Mouse (Mus musculus) midbrain, postnatal 0 days (tissue): Measurements from ENCODE around the gene Ddb2. TPM values are rescaled to one million over a fixed set of nuclear protein-coding genes. Genes with fewer than 3 reads are reported as not detected.

Experiments
- ATAC-seq: fragments of 200-750 bp; cut with Nextera tagmentation; 2 replicates; pipeline ENCODE4 v1.8.0; 2017; ENCODE audit warnings: moderate number of reproducible peaks, mild to moderate bottlenecking, moderate TSS enrichment, moderate library complexity; ENCODE audit not compliant: low FRiP score
- DNase-seq: peaks from one replicate; pipeline ENCODE4 v3.0.0-alpha.2; 2015; ENCODE audit warnings: low spot score
- H3K27ac ChIP-seq: fragments of 300-500 bp; sonication (generic); 2 replicates; pipeline ENCODE4 v1.5.1; 2014; ENCODE audit warnings: low read depth, mild to moderate bottlenecking, low read length, mixed read lengths
- H3K27me3 ChIP-seq: fragments of 300-500 bp; sonication (generic); 2 replicates; pipeline ENCODE4 v1.6.1; 2014; ENCODE audit warnings: low read length, control low read depth, mixed read lengths; ENCODE audit not compliant: insufficient read depth
- H3K36me3 ChIP-seq: fragments of 300-500 bp; sonication (generic); 2 replicates; pipeline ENCODE4 v1.6.1; 2014; ENCODE audit warnings: low read length, control low read depth, mixed read lengths; ENCODE audit not compliant: insufficient read depth
- H3K4me1 ChIP-seq: fragments of 300-500 bp; sonication (generic); 2 replicates; pipeline ENCODE4 v1.6.1; 2014; ENCODE audit warnings: mild to moderate bottlenecking, control low read depth, antibody characterized with exemption, low read length, mixed read lengths; ENCODE audit not compliant: insufficient read depth
- H3K4me2 ChIP-seq: fragments of 300-500 bp; sonication (generic); 2 replicates; pipeline ENCODE4 v1.6.1; 2014; ENCODE audit warnings: low read depth, mild to moderate bottlenecking, low read length, mixed read lengths; ENCODE audit not compliant: poor library complexity, severe bottlenecking
- H3K4me3 ChIP-seq: fragments of 300-500 bp; sonication (generic); 2 replicates; pipeline ENCODE4 v1.5.1; 2014; ENCODE audit warnings: low read depth, mild to moderate bottlenecking, low read length, moderate library complexity
- H3K9ac ChIP-seq: fragments of 300-500 bp; sonication (generic); replicated peaks from 2 replicates; pipeline ENCODE4 v1.6.1; 2014; ENCODE audit warnings: mild to moderate bottlenecking, low read length, moderate library complexity, mixed read lengths; ENCODE audit not compliant: poor library complexity, severe bottlenecking
- H3K9me3 ChIP-seq: fragments of 300-500 bp; sonication (generic); 2 replicates; pipeline ENCODE4 v1.6.1; 2016; ENCODE audit warnings: low read length, control low read depth
- CTCF ChIP-seq: IDR thresholded peaks from 2 replicates; pipeline ENCODE4 v1.5.1; 2016; ENCODE audit warnings: antibody characterized with exemption, mild to moderate bottlenecking
- WGBS: fragments of 180-500 bp; shearing (Covaris S2); extraction: QIAGEN DNeasy Blood & Tissue Kit; methylation state at CpG from one replicate; pipeline ENCODE4 v1.1.7; 2014; 5-methylcytosine and 5-hydroxymethylcytosine counted together
- polyA plus RNA-seq: library from polyadenylated mRNA; unstranded; fragments of >200 nt; fragmentation: Nextera tagmentation; extraction: Ambion mirVana; gene quantifications from 2 replicates; pipeline ENCODE4 v1.2.1, GENCODE M21; 2015
- total RNA-seq: library from RNA; depleted of rRNA; stranded (reverse); fragments of >200 nt; gene quantifications from 2 replicates; pipeline ENCODE4 v1.2.3, GENCODE M21; 2014

The Ddb2 gene
- total and polyA plus RNA-seq, 2 experiments from 2014 or later: 7.9 to 13.4 TPM

DNA sequence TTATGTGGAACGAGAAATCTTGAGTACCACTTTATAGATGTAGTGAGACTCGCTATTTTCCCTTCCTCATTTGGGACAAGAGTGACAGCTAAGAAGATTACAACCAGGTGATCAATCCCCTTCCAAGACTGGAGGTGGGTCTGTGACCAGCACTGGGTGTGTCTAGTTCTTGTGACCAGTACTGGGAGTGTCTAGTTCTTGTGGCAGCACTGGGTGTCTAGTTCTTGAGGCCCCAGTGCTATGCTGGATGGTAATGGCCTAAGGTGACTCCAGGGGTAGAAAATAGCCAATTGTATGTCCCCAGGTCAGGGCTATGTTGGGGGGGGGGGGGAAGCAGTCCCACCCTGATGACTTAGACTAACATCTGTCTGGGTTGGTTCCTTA lies 42.6 kb upstream of the Ddb2 start:
- 75% methylated on average over 2 of the region's 2 CpGs for WGBS
- Histone ChIP-seq H3K9me3 (no peaks in the 10 kb centered on the region), H3K4me1 (no peaks in the 10 kb centered on the region), H3K27ac (no peak overlapping the region), H3K4me2 (no peak overlapping the region), H3K27me3 (no peaks in the 10 kb centered on the region), H3K9ac (no peak overlapping the region), H3K36me3 (peaks cover 39% of the 10 kb centered on the region), H3K4me3 (no peak overlapping the region)
- ATAC-seq (no peak), DNase-seq (no peak)
- TF ChIP-seq CTCF: no peak

DNA sequence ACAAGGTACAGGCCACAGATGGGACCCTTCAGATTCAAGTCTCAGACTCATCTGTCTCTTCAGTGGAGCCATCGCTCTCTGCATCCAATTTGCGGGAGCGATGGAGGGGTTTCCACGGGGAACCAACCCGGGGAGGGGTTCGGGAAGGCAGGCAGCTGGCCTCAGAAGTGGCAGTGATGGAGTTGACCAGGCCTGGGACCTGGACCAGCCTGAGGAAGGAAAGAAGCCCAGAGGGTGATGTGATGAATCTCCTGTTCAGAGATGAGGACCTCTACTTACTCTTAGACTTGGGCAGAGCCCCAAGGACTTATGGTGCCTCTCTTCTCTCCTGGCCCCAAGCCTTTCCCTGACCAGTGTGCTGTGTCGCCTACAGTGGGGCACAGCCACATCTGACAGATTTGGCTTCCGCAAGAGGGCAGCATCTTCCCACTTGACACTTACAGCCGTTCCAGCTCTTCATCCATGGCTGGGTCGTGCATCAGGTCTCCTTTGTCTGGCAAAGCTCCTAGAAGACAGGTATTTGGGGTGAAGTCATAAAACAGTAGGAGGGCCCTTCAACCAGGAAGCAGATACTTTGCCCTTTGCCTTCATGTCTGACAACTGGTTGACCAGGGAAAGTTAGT lies 42.1 kb upstream of the Ddb2 start:
- no peak overlapping the region for H3K27ac ChIP-seq
- no peaks in the 10 kb centered on the region for H3K4me1 ChIP-seq
- no peak overlapping the region for H3K4me2 ChIP-seq
- no peak overlapping the region for H3K9ac ChIP-seq
- no peaks in the 10 kb centered on the region for H3K27me3 ChIP-seq
- H3K36me3 ChIP-seq: peaks cover 42% of the 10 kb centered on the region
- H3K9me3 ChIP-seq: no peaks in the 10 kb centered on the region
- DNase-seq (peak; percentile 77), ATAC-seq (peak; percentile 59; the same call in 1 of the 2 replicates)
- peak; percentile 84 for TF ChIP-seq CTCF
- no peak overlapping the region for H3K4me3 ChIP-seq
- WGBS: 37% methylated on average over 10 of the region's 10 CpGs

DNA sequence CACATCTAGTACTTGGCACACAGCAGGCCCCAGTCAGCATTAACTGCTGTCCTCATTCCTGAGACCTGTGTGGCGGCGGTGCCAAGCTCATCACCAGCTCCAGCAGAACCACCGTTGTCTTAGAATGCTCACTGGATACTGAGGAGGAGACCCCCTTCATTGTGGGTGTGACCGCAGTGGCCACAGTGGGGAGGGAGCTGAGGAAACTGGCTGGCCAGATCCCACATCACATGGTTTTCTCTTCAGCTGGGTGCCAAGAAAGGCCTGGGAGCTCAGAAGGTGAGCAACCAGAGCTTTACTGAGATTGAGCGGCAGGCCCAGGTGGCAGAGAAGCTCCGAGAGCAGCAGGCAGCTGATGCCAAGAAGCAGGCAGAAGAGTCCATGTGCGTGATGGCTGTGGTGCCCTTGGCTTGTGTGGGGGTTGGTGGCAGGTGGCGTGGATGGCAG lies 32.9 kb upstream of the Ddb2 start:
- no peak for ATAC-seq
- DNase-seq: no peak
- Histone ChIP-seq H3K4me2 (no peak overlapping the region), H3K4me3 (no peak overlapping the region), H3K4me1 (peaks cover 8% of the 10 kb centered on the region; the same call in 1 of the 2 replicates), H3K9me3 (no peaks in the 10 kb centered on the region), H3K9ac (no peak overlapping the region), H3K27me3 (no peaks in the 10 kb centered on the region), H3K36me3 (peaks cover 47% of the 10 kb centered on the region), H3K27ac (no peak overlapping the region)
- 94% methylated on average over 8 of the region's 8 CpGs for WGBS
- TF ChIP-seq CTCF: no peak

DNA sequence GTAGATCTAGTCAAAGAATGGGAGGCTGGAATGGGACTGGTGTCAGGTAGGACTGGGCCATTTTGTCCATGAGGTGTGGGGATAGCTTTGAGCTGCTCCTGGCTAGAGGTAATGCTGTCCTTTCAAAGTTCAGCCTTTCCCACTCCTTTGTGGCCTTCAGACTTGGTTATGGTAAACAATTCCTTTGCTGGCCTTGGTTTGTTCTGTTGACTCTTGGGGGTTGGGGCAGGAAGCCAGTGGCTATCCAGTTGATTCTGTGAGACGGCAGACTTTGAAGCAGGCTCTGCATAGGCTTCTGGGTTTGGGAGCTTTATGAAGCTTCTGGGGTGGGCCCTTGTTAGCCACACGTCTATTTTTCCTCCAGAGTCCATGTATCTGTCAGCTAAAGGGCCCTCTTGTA lies 31.9 kb upstream of the Ddb2 start:
- H3K4me3 ChIP-seq: no peak overlapping the region
- DNase-seq (no peak), ATAC-seq (no peak)
- H3K4me2 ChIP-seq: no peak overlapping the region
- 79% methylated on average over 2 of the region's 2 CpGs for WGBS
- no peak overlapping the region for H3K27ac ChIP-seq
- H3K27me3 ChIP-seq: no peaks in the 10 kb centered on the region
- TF ChIP-seq CTCF: no peak
- peaks cover 37% of the 10 kb centered on the region for H3K36me3 ChIP-seq
- no peaks in the 10 kb centered on the region for H3K9me3 ChIP-seq
- H3K9ac ChIP-seq: no peak overlapping the region
- peaks cover 12% of the 10 kb centered on the region for H3K4me1 ChIP-seq

DNA sequence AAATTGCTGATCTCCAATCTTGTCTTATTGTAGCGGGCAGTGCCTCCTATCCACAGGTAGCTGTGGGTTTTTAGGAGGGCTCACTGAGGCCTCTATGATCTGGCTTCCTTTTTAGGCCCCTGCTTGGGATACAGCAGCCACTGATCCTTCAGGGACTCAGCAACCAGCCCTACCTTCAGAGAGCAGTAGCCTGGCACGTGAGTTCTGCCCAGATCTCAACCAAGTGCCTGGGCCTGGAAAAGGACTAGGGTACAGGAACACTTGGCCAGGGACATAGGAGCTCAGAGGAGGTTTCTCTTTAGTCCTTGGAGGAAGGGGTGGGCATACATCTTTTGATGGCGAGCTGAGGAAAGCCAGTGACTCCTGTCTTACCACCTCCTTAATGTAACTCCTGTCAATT lies 31.3 kb upstream of the Ddb2 start:
- ATAC-seq: no peak
- Histone ChIP-seq H3K36me3 (peaks cover 30% of the 10 kb centered on the region), H3K4me1 (peaks cover 12% of the 10 kb centered on the region), H3K4me3 (no peak overlapping the region), H3K9me3 (no peaks in the 10 kb centered on the region), H3K27ac (no peak overlapping the region), H3K4me2 (no peak overlapping the region), H3K9ac (no peak overlapping the region), H3K27me3 (no peaks in the 10 kb centered on the region)
- DNase-seq: no peak
- no peak for TF ChIP-seq CTCF
- WGBS: 94% methylated on average over 3 of the region's 3 CpGs

DNA sequence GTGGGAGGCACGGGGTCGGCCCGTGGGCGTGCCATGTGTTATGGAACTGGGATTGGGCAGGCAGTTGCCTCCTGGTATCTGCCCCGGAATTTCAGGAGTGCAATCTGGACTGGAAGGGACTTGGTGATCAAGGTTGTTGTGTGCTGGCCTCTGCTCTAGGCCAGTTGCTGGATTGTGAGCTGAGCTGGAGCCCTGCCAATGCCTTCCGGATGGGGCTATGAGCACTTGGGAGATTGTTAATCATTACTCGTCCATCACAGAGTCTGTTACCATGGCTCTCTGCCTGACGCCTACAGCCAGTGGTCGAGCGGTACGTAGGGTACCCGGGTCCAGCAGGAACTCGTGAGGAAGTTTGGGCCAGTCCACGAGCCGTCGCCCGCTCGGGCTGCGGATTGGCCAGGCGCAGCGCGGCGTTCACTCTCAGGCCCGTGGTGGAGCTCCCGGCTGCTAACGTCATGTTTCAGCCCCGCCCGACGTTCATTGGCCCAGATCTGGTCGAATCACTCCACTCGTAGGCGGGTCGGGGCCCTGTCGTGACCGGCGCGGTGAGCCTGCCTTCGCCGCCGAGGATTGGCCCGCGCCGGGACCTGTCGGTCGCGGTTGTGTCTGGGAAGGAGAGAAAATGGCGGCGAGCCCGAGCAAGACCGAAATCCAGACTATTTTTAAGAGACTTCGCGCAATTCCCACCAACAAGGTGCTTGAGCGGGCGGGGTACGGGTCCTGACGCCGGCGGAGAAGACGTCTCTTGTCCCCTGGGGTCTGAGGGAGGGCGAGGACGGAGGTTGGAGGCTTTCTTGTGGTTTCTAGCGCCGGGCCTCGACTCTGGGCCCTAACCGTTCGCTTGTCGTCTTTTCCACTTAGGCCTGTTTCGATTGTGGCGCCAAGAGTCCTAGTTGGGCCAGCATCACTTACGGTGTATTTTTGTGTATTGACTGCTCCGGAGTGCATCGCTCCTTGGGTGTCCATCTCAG lies 28.2 kb upstream of the Ddb2 start, which contains the start of gene Arfgap2:
Gene Arfgap2 (plus strand): TSS at position 264 of the 971 bp plus-strand sequence.
- Histone ChIP-seq H3K36me3 (peaks cover 20% of the 10 kb centered on the region), H3K4me2 (peak within 1 kb of the TSS; percentile 89), H3K27ac (peak within 1 kb of the TSS; percentile 93), H3K9me3 (no peaks in the 10 kb centered on the region), H3K27me3 (no peaks in the 10 kb centered on the region), H3K9ac (peak within 1 kb of the TSS; percentile 80), H3K4me3 (peak within 1 kb of the TSS; percentile 73), H3K4me1 (peaks cover 12% of the 10 kb centered on the region)
- DNase-seq (peak; percentile 99), ATAC-seq (peak; percentile 99)
- 2% methylated on average over 70 of the region's 72 CpGs for WGBS
- no peak for TF ChIP-seq CTCF
